Mouse (Mus musculus) forebrain, embryonic 12.5 days (tissue): Measurements from ENCODE around the gene Fbrsl1. TPM values are rescaled to one million over a fixed set of nuclear protein-coding genes. Genes with fewer than 3 reads are reported as not detected.
A peak's percentile ranks its signal among the peaks of the same experiment; 100 is the strongest.

ENCODE experiments used
- ATAC-seq: fragments of 200-750 bp; cut with Nextera tagmentation; 2 replicates; pipeline ENCODE4 v1.8.0; 2017; ENCODE audit warnings: moderate TSS enrichment; ENCODE audit not compliant: low FRiP score
- H3K27ac ChIP-seq: fragments of 300-500 bp; sonication (generic); 2 replicates; pipeline ENCODE4 v1.5.1; 2016; ENCODE audit warnings: mild to moderate bottlenecking
- H3K27me3 ChIP-seq: fragments of 300-500 bp; sonication (generic); 2 replicates; pipeline ENCODE4 v1.6.1; 2016; ENCODE audit warnings: mild to moderate bottlenecking
- H3K36me3 ChIP-seq: fragments of 300-500 bp; sonication (generic); replicated peaks from 2 replicates; pipeline ENCODE4 v1.6.1; 2016; ENCODE audit warnings: mild to moderate bottlenecking
- H3K4me1 ChIP-seq: fragments of 300-500 bp; sonication (generic); 2 replicates; pipeline ENCODE4 v1.6.1; 2016
- H3K4me2 ChIP-seq: fragments of 300-500 bp; sonication (generic); 2 replicates; pipeline ENCODE4 v1.6.1; 2016; ENCODE audit warnings: mild to moderate bottlenecking, moderate library complexity
- H3K4me3 ChIP-seq: fragments of 300-500 bp; sonication (generic); replicated peaks from 2 replicates; pipeline ENCODE4 v1.5.1; 2016; ENCODE audit warnings: mild to moderate bottlenecking
- H3K9ac ChIP-seq: fragments of 300-500 bp; sonication (generic); 2 replicates; pipeline ENCODE4 v1.6.1; 2016; ENCODE audit warnings: mild to moderate bottlenecking
- H3K9me3 ChIP-seq: fragments of 300-500 bp; sonication (generic); 2 replicates; pipeline ENCODE4 v1.6.1; 2016
- WGBS: fragments of 180-500 bp; shearing (Covaris S2); methylation state at CpG from one replicate; pipeline ENCODE4 v1.1.7; 2016; 5-methylcytosine and 5-hydroxymethylcytosine counted together
- polyA plus RNA-seq: library from polyadenylated mRNA; unstranded; fragments of >200 nt; fragmentation: Nextera tagmentation; extraction: Ambion mirVana; gene quantifications from 2 replicates; pipeline ENCODE4 v1.2.1, GENCODE M21; 2016

Fbrsl1 gene
- 39.5 and 39.8 TPM in 2 replicates for polyA plus RNA-seq

DNA sequence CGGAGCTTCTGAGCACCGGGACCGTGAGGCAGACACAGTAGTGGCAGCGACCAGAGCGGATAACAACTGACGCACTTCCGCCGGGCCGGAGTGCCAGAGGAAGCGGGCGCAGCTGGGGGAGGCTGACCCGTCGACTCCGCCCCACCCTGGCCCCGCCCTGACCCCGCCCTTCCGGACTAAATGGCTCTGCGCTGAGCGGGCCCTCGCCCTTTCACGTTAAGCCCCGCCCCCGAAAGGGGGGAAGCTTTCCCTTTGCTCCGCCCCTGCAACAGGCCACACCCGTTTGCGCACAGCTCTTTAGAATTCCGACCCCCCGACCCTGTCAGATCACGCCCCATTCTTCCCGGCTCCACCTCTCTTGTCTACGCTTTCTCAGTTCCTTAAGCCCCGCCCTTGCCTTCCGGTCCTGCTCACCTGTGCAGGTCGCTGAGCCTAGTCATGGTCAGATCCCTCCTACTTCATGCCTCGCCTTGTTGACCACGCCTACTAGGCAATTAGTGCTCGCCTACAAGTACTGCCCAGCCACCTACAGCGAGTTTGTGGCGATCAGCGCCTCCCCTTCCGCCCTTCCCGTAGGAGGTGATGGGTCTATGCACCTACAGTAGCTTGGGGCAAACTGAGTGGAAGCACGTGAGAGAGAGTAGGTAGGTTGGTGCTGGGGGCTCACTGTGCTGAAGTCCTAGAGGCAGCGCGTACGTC lies at the start of gene Fbrsl1:
Gene Fbrsl1 (minus strand): TSS at position 68 of the 699 bp plus-strand sequence.
- no peaks in the 10 kb centered on the region for H3K36me3 ChIP-seq
- peak within 1 kb of the TSS; percentile 56; the same call in 1 of the 2 replicates for H3K27ac ChIP-seq
- H3K4me2 ChIP-seq = peak within 1 kb of the TSS; percentile 100
- H3K9me3 ChIP-seq = no peaks in the 10 kb centered on the region
- ATAC-seq = peak; percentile 96
- H3K4me1 ChIP-seq = peaks cover 30% of the 10 kb centered on the region
- whole genome bisulfite sequencing = under 1% methylated on average over 38 of the region's 46 CpGs
- peaks cover 18% of the 10 kb centered on the region for H3K27me3 ChIP-seq
- peak within 1 kb of the TSS; percentile 93 for H3K4me3 ChIP-seq
- H3K9ac ChIP-seq = peak within 1 kb of the TSS; percentile 92

DNA sequence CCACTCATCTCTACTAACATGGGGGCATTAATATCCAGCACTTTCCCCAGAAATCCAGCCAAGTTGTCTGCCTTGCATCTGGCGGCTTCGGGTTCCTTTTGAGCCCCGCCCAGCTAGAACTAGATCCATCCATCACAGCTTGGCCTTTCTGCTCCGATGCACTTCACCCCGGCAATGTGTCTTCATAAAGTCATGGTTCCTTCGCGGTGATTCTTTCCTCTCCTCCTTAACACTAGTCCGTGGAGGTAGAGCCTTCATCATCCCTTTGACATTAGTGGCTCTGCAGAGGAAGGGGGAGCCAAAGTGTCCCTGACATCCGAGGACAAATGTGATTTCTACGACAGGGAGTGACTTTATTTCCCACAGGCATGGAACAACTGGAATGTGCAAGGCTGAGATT lies 49.8 kb upstream of the Fbrsl1 start:
- H3K4me3 ChIP-seq = no peak overlapping the region
- 78% methylated on average over 10 of the region's 10 CpGs for whole genome bisulfite sequencing
- no peak for ATAC-seq

DNA sequence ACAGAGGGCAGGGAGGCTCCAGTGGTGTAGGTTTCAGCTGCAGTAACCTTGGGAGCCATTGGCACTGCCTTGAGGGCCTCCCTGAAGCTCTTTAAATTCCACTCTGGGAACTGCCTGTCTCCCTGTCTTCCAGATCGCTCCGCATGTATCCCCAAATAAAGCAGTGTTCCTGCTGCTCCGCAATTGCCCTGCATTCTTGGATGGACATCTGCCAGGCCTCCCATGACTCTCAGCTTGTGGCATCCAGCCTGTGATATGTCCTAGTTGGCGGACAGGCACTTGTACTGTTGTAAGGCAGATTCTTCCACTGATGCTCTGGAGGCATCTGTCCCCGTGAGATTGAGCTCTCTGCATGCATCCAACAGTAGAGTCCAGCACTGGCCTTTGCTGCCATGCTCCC lies 49.3 kb upstream of the Fbrsl1 start:
- Histone ChIP-seq H3K36me3 (no peaks in the 10 kb centered on the region), H3K4me3 (no peak overlapping the region), H3K4me1 (peaks cover 13% of the 10 kb centered on the region), H3K27me3 (peaks cover 16% of the 10 kb centered on the region), H3K27ac (no peak overlapping the region), H3K9me3 (no peaks in the 10 kb centered on the region), H3K9ac (no peak overlapping the region), H3K4me2 (no peak overlapping the region)
- no peak for ATAC-seq
- 87% methylated on average over 5 of the region's 5 CpGs for WGBS

More for the DNA sequence above, 49.8 kb upstream of the Fbrsl1 start:
- H3K36me3 ChIP-seq = no peaks in the 10 kb centered on the region
- no peak overlapping the region for H3K9ac ChIP-seq
- H3K27me3 ChIP-seq = peaks cover 15% of the 10 kb centered on the region
- H3K9me3 ChIP-seq = no peaks in the 10 kb centered on the region
- H3K4me1 ChIP-seq = peaks cover 13% of the 10 kb centered on the region
- H3K4me2 ChIP-seq = no peak overlapping the region
- no peak overlapping the region for H3K27ac ChIP-seq

DNA sequence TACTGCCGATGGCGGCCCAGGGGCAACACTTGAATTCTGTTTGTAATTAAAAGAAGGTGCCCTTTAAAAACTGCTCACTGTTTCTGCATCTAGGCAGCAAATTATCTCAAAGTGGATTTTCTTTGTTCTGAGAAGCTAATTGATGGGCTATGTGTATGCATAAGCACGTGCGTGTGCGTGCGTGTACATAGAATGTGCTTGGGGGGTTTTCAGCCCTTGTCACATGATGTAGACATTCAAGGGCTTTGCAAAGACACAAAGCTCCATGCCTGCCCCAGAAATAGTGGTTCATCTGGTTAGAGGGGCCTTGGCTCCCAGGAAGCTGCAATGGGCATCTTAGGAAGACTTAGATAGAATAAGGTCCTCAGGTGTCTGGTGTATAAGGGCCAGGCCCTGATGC lies 46.7 kb upstream of the Fbrsl1 start:
- 85% methylated on average over 6 of the region's 6 CpGs for WGBS
- Histone ChIP-seq H3K4me3 (no peak overlapping the region), H3K27ac (no peak overlapping the region), H3K27me3 (peaks cover 19% of the 10 kb centered on the region; the same call in 1 of the 2 replicates), H3K4me2 (no peak overlapping the region), H3K9me3 (no peaks in the 10 kb centered on the region), H3K36me3 (no peaks in the 10 kb centered on the region), H3K9ac (no peak overlapping the region), H3K4me1 (peaks cover 13% of the 10 kb centered on the region)
- ATAC-seq = no peak

DNA sequence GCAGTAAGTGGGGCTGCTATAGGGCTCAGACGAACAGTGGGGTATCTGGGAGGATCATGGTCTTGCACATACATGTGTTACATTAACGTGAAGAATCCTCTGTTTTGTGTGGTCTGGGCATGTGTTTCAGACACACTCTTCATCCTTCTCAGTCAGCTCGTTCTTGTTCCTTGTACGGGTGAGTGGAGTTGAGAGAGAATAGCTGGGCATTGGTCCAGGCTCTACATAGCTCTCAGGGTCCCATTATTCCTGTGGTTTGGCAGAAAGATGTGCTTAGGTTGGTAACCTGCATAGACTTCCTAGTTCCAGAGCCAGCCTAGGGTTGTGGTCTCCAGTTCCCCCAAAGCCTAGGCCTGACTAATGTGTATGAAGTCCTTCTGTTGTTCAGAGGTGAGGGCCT lies 46.1 kb upstream of the Fbrsl1 start:
- ATAC-seq = peak; percentile 12; the same call in 1 of the 2 replicates
- H3K4me2 ChIP-seq = no peak overlapping the region
- peaks cover 24% of the 10 kb centered on the region for H3K27me3 ChIP-seq
- H3K9me3 ChIP-seq = no peaks in the 10 kb centered on the region
- H3K27ac ChIP-seq = no peak overlapping the region
- H3K36me3 ChIP-seq = no peaks in the 10 kb centered on the region
- H3K4me3 ChIP-seq = no peak overlapping the region
- WGBS = 60% methylated on average over 4 of the region's 4 CpGs
- H3K4me1 ChIP-seq = peaks cover 13% of the 10 kb centered on the region
- no peak overlapping the region for H3K9ac ChIP-seq

DNA sequence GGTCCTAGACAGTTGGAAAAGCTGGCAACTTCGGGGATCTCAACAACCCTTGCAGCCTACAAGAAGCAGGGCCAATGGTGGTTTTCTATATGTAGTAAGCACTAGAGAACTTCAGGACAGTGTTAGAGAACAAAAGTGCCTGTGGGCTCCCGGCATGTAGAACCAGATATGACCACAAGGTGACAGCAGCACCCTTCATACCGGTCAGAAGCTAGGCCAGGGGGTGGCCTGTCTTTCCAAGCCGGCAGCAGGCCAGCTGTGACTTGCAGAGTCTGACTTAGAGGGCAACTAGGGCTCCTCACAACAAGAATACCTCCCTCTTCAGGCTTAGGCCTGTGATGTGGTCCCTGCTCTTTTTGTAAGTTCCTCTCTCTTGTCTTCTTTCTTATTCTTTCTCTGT lies 45.5 kb upstream of the Fbrsl1 start:
- Histone ChIP-seq H3K9me3 (no peaks in the 10 kb centered on the region), H3K9ac (no peak overlapping the region), H3K27me3 (peaks cover 29% of the 10 kb centered on the region), H3K27ac (no peak overlapping the region), H3K4me3 (no peak overlapping the region), H3K4me1 (peaks cover 13% of the 10 kb centered on the region), H3K4me2 (no peak overlapping the region), H3K36me3 (no peaks in the 10 kb centered on the region)
- 5% methylated on average over 4 of the region's 4 CpGs for WGBS
- ATAC-seq = peak; percentile 87

DNA sequence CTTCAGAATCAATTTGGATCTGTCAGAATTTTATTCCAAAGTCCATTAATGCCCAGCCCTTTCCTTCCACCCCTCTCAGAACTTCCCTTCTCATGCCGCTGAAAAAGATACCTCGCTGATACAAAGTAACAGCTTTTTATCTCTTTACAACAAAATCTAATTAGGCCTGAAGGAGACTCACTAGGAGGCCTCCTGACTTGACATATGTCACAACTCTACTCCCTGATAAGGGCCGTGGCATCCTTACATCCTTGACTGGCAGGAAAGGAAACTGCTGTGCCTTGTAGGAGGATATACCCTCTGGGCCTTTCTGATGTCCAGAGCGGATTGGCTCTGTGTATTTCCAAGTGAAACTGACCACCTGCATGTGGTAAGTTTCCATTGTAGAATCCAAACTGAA lies 41.3 kb upstream of the Fbrsl1 start:
- Histone ChIP-seq H3K4me2 (no peak overlapping the region), H3K9ac (no peak overlapping the region), H3K9me3 (no peaks in the 10 kb centered on the region), H3K27me3 (peaks cover 41% of the 10 kb centered on the region), H3K27ac (no peak overlapping the region), H3K4me1 (peaks cover 32% of the 10 kb centered on the region), H3K4me3 (no peak overlapping the region), H3K36me3 (no peaks in the 10 kb centered on the region)
- 50% methylated on average over 4 of the region's 4 CpGs for WGBS
- ATAC-seq = no peak

DNA sequence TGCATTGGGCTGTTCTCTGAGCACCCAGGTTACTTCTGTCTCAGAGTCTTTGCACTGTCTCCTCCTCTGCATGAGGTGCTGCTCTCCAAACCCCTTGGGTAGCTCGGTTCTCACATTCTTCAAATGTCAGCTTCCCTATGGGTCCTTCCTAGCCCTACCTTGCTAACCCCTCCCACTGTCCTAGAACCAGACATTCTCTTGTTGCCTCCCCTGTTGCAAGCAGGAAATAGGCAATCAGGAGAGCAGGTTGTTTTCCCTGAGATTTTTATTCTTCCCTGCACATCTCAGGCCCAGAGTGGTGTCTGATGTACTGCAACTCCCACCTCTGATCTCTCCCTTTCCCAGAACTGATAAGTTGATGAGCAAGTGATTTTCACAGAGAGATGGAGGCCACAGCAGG lies 39.6 kb upstream of the Fbrsl1 start:
- no peak for ATAC-seq
- WGBS = 56% methylated on average over 1 of the region's 1 CpGs
- Histone ChIP-seq H3K4me3 (no peak overlapping the region), H3K27me3 (peaks cover 53% of the 10 kb centered on the region), H3K9ac (no peak overlapping the region), H3K36me3 (no peaks in the 10 kb centered on the region), H3K4me2 (no peak overlapping the region), H3K9me3 (no peaks in the 10 kb centered on the region), H3K27ac (no peak overlapping the region), H3K4me1 (peaks cover 25% of the 10 kb centered on the region)

DNA sequence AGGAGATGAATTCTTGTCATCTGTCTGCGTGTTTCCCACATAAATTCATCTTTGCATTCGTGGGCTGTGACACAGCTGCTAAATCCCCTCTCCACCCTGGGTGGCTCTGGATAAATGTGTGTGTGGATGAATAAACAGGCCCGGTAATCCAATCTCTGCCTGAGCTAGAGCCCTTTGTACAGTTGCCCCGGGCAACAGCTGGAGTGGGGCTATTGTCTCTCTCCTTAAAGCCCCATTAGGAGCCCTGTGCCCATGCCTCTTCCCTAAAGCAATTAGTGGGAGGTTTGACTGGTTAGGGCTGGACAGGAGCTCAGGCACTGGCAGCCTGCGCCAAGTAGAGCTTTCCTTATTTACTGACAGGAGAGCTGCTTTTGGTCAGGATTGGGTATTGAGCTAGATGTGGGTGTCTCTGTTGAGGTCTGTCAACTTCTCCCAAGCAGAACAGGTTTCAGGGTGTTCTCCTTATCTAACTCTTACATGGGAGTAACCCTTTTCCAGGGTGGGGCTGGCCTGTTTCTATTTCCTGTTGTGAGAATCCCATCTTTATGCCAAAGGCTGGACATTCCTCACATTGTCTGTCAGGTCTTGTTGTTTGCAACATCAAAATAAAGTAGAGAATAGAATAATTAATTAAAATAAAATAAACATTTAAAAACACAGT lies 38.5 kb upstream of the Fbrsl1 start:
- H3K9me3 ChIP-seq = no peaks in the 10 kb centered on the region
- H3K4me3 ChIP-seq = no peak overlapping the region
- peak overlapping the region; percentile 65 for H3K27ac ChIP-seq
- peak; percentile 93 for ATAC-seq
- no peak overlapping the region for H3K9ac ChIP-seq
- H3K4me2 ChIP-seq = no peak overlapping the region
- peaks cover 58% of the 10 kb centered on the region for H3K27me3 ChIP-seq
- H3K36me3 ChIP-seq = no peaks in the 10 kb centered on the region
- 6% methylated on average over 5 of the region's 5 CpGs for WGBS
- peaks cover 25% of the 10 kb centered on the region for H3K4me1 ChIP-seq

DNA sequence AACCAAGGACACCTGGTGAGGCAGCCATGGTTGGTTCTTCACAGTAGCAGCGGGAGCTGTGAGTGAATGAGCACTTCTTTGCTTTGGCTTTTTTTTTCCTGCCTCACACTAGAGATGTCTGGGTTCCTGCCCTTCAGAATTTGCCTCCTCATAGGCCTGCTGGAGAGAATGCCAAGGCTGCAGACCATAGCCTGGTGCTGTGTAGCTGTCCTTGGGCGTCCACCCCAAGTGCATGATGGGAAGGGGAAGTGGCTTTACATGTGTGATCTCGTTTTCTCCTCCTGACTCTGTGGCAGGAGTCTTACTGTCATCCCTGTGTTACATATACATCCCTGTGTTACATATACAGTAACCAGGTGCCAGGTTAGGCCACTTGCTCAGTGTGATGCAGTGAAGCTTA lies 36.4 kb upstream of the Fbrsl1 start:
- H3K9me3 ChIP-seq = no peaks in the 10 kb centered on the region; the same call in 1 of the 2 replicates
- H3K36me3 ChIP-seq = no peaks in the 10 kb centered on the region
- no peak overlapping the region for H3K9ac ChIP-seq
- WGBS = 86% methylated on average over 3 of the region's 3 CpGs
- no peak overlapping the region for H3K4me2 ChIP-seq
- peaks cover 25% of the 10 kb centered on the region for H3K4me1 ChIP-seq
- H3K4me3 ChIP-seq = no peak overlapping the region
- ATAC-seq = no peak
- no peak overlapping the region for H3K27ac ChIP-seq
- H3K27me3 ChIP-seq = peaks cover 66% of the 10 kb centered on the region

DNA sequence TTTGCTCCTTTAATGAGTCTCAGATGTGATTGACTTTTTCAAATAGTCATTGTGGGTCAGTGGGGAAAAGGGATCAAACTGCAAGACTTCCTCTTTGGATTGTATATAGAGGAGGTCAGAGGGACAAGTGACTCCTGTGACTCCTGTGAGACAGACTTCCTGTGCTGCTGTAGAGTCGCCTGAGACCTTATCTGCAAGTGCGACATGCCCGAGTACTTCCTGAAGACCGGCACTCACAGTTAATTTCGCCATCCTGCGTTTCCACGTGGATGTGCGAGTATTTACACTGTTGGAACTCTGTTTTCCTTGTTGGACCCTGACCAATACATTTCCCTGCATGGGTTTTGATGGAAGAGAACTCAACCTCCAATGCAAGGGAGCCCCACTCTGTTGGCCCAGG lies 30.9 kb upstream of the Fbrsl1 start:
- no peak overlapping the region for H3K27ac ChIP-seq
- 85% methylated on average over 8 of the region's 8 CpGs for WGBS
- peaks cover 41% of the 10 kb centered on the region for H3K27me3 ChIP-seq
- H3K4me3 ChIP-seq = no peak overlapping the region
- H3K9ac ChIP-seq = no peak overlapping the region
- no peak overlapping the region for H3K4me2 ChIP-seq
- H3K36me3 ChIP-seq = no peaks in the 10 kb centered on the region
- H3K9me3 ChIP-seq = no peaks in the 10 kb centered on the region; the same call in 1 of the 2 replicates
- 0 out of 2 replicates have a peak, but pooled peaks cover 2% of the 10 kb centered on the region for H3K4me1 ChIP-seq
- ATAC-seq = no peak

DNA sequence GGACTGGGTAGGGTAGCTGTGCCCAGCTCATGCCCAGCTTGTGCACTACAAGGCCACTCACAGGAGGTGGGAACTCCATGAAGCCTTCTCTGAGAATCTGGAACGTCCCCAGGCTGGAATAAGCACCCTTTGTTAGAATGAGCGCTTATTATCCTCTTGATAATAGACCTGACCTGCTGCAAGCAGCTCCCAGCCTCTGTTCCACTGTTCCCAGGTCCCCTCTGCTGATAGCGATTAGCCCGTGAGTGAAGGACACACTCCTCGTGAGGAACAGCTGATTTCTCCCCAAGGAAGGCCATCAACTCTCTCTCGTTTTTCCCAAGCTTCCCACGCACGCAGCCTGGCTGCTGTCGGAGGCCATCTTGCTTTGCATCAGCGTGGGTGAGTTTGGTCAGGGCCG lies 25.9 kb upstream of the Fbrsl1 start:
- no peak for ATAC-seq

More for the DNA sequence above, 25.9 kb upstream of the Fbrsl1 start:
- peaks cover 17% of the 10 kb centered on the region for H3K4me1 ChIP-seq
- no peak overlapping the region for H3K27ac ChIP-seq
- H3K4me2 ChIP-seq = no peak overlapping the region
- peaks cover 18% of the 10 kb centered on the region for H3K27me3 ChIP-seq
- WGBS = 65% methylated on average over 11 of the region's 11 CpGs
- no peaks in the 10 kb centered on the region for H3K36me3 ChIP-seq
- H3K9ac ChIP-seq = no peak overlapping the region
- H3K4me3 ChIP-seq = no peak overlapping the region
- no peaks in the 10 kb centered on the region for H3K9me3 ChIP-seq
